8 mouse cellular contexts compared by ENCODE assay signal in genomic region chr19:7481541-7482265, GRCm38 (mm10). TPM values are rescaled to one million over a fixed set of nuclear protein-coding genes. Genes with fewer than 3 reads are reported as not detected.
A peak's percentile ranks its signal among the peaks of the same experiment; 100 is the strongest.
DNase-seq lines count a peak whose midpoint lies in the region; ATAC-seq and TF ChIP-seq lines count a peak whose summit lies in the region.

No protein-coding gene starts in this region.

- no peaks in the 10 kb centered on the region for H3K36me3 ChIP-seq in forebrain, embryonic 11.5 days (ENCODE audit: control insufficient read depth, insufficient read depth, low read length)
- no peaks in the 10 kb centered on the region for H3K36me3 ChIP-seq in hindbrain, embryonic 15.5 days
- no peaks in the 10 kb centered on the region for H3K36me3 ChIP-seq in midbrain, embryonic 16.5 days (ENCODE audit: control insufficient read depth, insufficient read depth, low read length)
- H3K36me3 ChIP-seq in thymus, adult 2 months (ENCODE audit: control insufficient read depth, insufficient read depth, low read length) = no peaks in the 10 kb centered on the region

- H3K4me3 ChIP-seq in bone marrow, adult 2 months (replicated peaks; ENCODE audit: control insufficient read depth, low read depth, low read length) = peak overlapping the region; percentile 71
- H3K4me3 ChIP-seq in forebrain, embryonic 11.5 days (ENCODE audit: low read depth, low read length) = peak overlapping the region; percentile 79
- H3K4me3 ChIP-seq in hindbrain, embryonic 15.5 days = peak overlapping the region; percentile 100
- peak overlapping the region; percentile 99 for H3K4me3 ChIP-seq in midbrain, embryonic 16.5 days (ENCODE audit: low read depth, low read length)
- peak overlapping the region; percentile 88 for H3K4me3 ChIP-seq in thymus, adult 2 months (ENCODE audit: control insufficient read depth, insufficient read depth, low read length)

- H3K27me3 ChIP-seq in forebrain, embryonic 11.5 days (ENCODE audit: control insufficient read depth, insufficient read depth, low read length) = no peaks in the 10 kb centered on the region
- H3K27me3 ChIP-seq in hindbrain, embryonic 15.5 days = no peaks in the 10 kb centered on the region
- no peaks in the 10 kb centered on the region for H3K27me3 ChIP-seq in midbrain, embryonic 16.5 days (ENCODE audit: control insufficient read depth, insufficient read depth, low read depth, low read length)
- H3K27me3 ChIP-seq in thymus, adult 2 months (ENCODE audit: control insufficient read depth, insufficient read depth, low read length) = no peaks in the 10 kb centered on the region

- TF ChIP-seq CTCF in bone marrow, adult 2 months (IDR thresholded peaks at IDR 0.05; ENCODE audit: control insufficient read depth, insufficient read depth, low read length) = no peak
- no peak for TF ChIP-seq CTCF in thymus, adult 2 months (IDR thresholded peaks at IDR 0.05; ENCODE audit: borderline replicate concordance, control insufficient read depth, extremely low read depth, insufficient read depth, low read length, poor library complexity)

- no peaks in the 10 kb centered on the region; the same call in 1 of the 2 replicates for H3K4me1 ChIP-seq in bone marrow, adult 2 months (ENCODE audit: control insufficient read depth, insufficient read depth, low read length)
- no peaks in the 10 kb centered on the region; the same call in 1 of the 2 replicates for H3K4me1 ChIP-seq in forebrain, embryonic 11.5 days (replicated peaks; ENCODE audit: control insufficient read depth, insufficient read depth, low read length)
- H3K4me1 ChIP-seq in hindbrain, embryonic 15.5 days (replicated peaks) = peaks cover 44% of the 10 kb centered on the region
- H3K4me1 ChIP-seq in midbrain, embryonic 16.5 days (ENCODE audit: control insufficient read depth, insufficient read depth, low read length) = peaks cover 47% of the 10 kb centered on the region
- H3K4me1 ChIP-seq in thymus, adult 2 months (replicated peaks; ENCODE audit: control insufficient read depth, insufficient read depth, low read length) = peaks cover 2% of the 10 kb centered on the region; the same call in 1 of the 2 replicates

- H3K9me3 ChIP-seq in forebrain, embryonic 11.5 days (ENCODE audit: control insufficient read depth, low read length) = no peaks in the 10 kb centered on the region
- no peaks in the 10 kb centered on the region for H3K9me3 ChIP-seq in hindbrain, embryonic 15.5 days
- no peaks in the 10 kb centered on the region for H3K9me3 ChIP-seq in midbrain, embryonic 16.5 days (replicated peaks; ENCODE audit: control insufficient read depth, low read length, poor library complexity, severe bottlenecking)

- peak overlapping the region; percentile 50 for H3K4me2 ChIP-seq in forebrain, embryonic 11.5 days (ENCODE audit: low read depth, low read length, severe bottlenecking)
- H3K4me2 ChIP-seq in hindbrain, embryonic 15.5 days = peak overlapping the region; percentile 79
- peak overlapping the region; percentile 82 for H3K4me2 ChIP-seq in midbrain, embryonic 16.5 days (ENCODE audit: low read length)

- H3K9ac ChIP-seq in forebrain, embryonic 11.5 days (ENCODE audit: low read length) = peak overlapping the region; percentile 90
- peak overlapping the region; percentile 100 for H3K9ac ChIP-seq in hindbrain, embryonic 15.5 days
- peak overlapping the region; percentile 100 for H3K9ac ChIP-seq in midbrain, embryonic 16.5 days (ENCODE audit: low read depth, low read length)

- DNase-seq in gastrocnemius, postnatal 10 days = peak; percentile 32
- DNase-seq in gastrocnemius, postnatal 36 days = no peak
- peak; percentile 77 for DNase-seq in forebrain, embryonic 11.5 days (ENCODE audit: low spot score)
- DNase-seq in left cerebral cortex, postnatal 25 days (ENCODE audit: low spot score in 2 of 2) = peak; percentile 64 to 71
- DNase-seq in thymus, adult 2 months = peak; percentile 65

- ATAC-seq in forebrain, embryonic 11.5 days (replicated peaks; ENCODE audit: low FRiP score) = peak; percentile 51
- no peak for ATAC-seq in hindbrain, embryonic 15.5 days (ENCODE audit: low FRiP score, low read depth)
- ATAC-seq in midbrain, embryonic 16.5 days = no peak

- WGBS in bone marrow, adult 2 months = 3% methylated on average over 12 of the region's 12 CpGs
- 2% methylated on average over 12 of the region's 12 CpGs for WGBS in forebrain, embryonic 11.5 days
- WGBS in hindbrain, embryonic 15.5 days = 2% methylated on average over 12 of the region's 12 CpGs
- WGBS in midbrain, embryonic 16.5 days = 1% methylated on average over 12 of the region's 12 CpGs
- under 1% methylated on average over 12 of the region's 12 CpGs for WGBS in thymus, adult 2 months

- H3K27ac ChIP-seq in bone marrow, adult 2 months (ENCODE audit: control insufficient read depth, insufficient read depth, low read depth, low read length, poor library complexity) = no peak overlapping the region
- H3K27ac ChIP-seq in forebrain, embryonic 11.5 days (ENCODE audit: low read depth, low read length) = peak overlapping the region; percentile 97
- H3K27ac ChIP-seq in hindbrain, embryonic 15.5 days (replicated peaks) = peak overlapping the region; percentile 100
- H3K27ac ChIP-seq in midbrain, embryonic 16.5 days (ENCODE audit: low read length) = peak overlapping the region; percentile 100
- H3K27ac ChIP-seq in thymus, adult 2 months (ENCODE audit: control insufficient read depth, insufficient read depth, low read length) = peak overlapping the region; percentile 78

- intact Hi-C loops in gastrocnemius, postnatal 36 days (cut with DNase I) = loop anchor here (5.0 kb wide), 1 partner anchor 39 kb away; no protein-coding TSS in a partner anchor
- intact Hi-C loops in left cerebral cortex, postnatal 25 days (cut with DNase I) = no loop called here

- no peak for TF ChIP-seq POLR2A in bone marrow, adult 2 months (IDR thresholded peaks at IDR 0.05; ENCODE audit: borderline replicate concordance, control insufficient read depth, low read depth, low read length)
- no peak for TF ChIP-seq POLR2A in thymus, adult 2 months (IDR thresholded peaks at IDR 0.05; ENCODE audit: control insufficient read depth, extremely low read depth, insufficient read depth, low read length, poor library complexity)

RNA-seq across cellular contexts. Expression of gene Rtn3, which starts 1.4 kb away (rescaled TPM):
- 10 to 100 TPM; 50.5 to 55.1 TPM for total RNA-seq in gastrocnemius, postnatal 10 days (2021)
- total RNA-seq in gastrocnemius, postnatal 36 days (2021) = 10 to 100 TPM; 26.5 to 27.6 TPM
- polyA plus RNA-seq in bone marrow, adult 2 months (2011; ENCODE audit: insufficient read depth, insufficient read length, low replicate concordance, missing spikeins) = 53.1 and 78.4 TPM in 2 replicates
- 268 and 273 TPM in 2 replicates for polyA plus RNA-seq in forebrain, embryonic 11.5 days (2014; fragmentation: Nextera tagmentation; extraction: Ambion mirVana)
- 643 and 672 TPM in 2 replicates for polyA plus RNA-seq in hindbrain, embryonic 15.5 days (2015; fragmentation: Nextera tagmentation; extraction: Ambion mirVana)
- 100 to 1,000 TPM; 854 to 900 TPM for total RNA-seq in left cerebral cortex, postnatal 25 days (2021)
- 654 and 682 TPM in 2 replicates for polyA plus RNA-seq in midbrain, embryonic 16.5 days (2015; fragmentation: Nextera tagmentation; extraction: Ambion mirVana)
- polyA plus RNA-seq in thymus, adult 2 months (2012; rRNA removed) = 197 and 239 TPM in 2 replicates

RNA-seq across cellular contexts. Expression of gene Atl3, which starts 12.1 kb away (rescaled TPM):
- total RNA-seq in gastrocnemius, postnatal 10 days (2021) = 10 to 100 TPM; 22.8 to 27.5 TPM
- 1 to 10 TPM; 7.3 to 8.7 TPM for total RNA-seq in gastrocnemius, postnatal 36 days (2021)
- polyA plus RNA-seq in bone marrow, adult 2 months (2011; ENCODE audit: insufficient read depth, insufficient read length, low replicate concordance, missing spikeins) = 15.1 and 16.3 TPM in 2 replicates
- 9.8 and 10.3 TPM in 2 replicates for polyA plus RNA-seq in forebrain, embryonic 11.5 days (2014; fragmentation: Nextera tagmentation; extraction: Ambion mirVana)
- polyA plus RNA-seq in hindbrain, embryonic 15.5 days (2015; fragmentation: Nextera tagmentation; extraction: Ambion mirVana) = 6.6 and 6.8 TPM in 2 replicates
- total RNA-seq in left cerebral cortex, postnatal 25 days (2021) = 10 to 100 TPM; 23.0 to 28.2 TPM
- 6.7 and 6.8 TPM in 2 replicates for polyA plus RNA-seq in midbrain, embryonic 16.5 days (2015; fragmentation: Nextera tagmentation; extraction: Ambion mirVana)
- 15.3 and 17.4 TPM in 2 replicates for polyA plus RNA-seq in thymus, adult 2 months (2012; rRNA removed)

Comparison
In these comparisons a context has a peak if more than half of its experiments do, and no peak if none do; other contexts are left out.
1. DNase-seq: peak in gastrocnemius, postnatal 10 days (single experiment), forebrain, embryonic 11.5 days (single experiment), left cerebral cortex, postnatal 25 days (2 of 2) and thymus, adult 2 months (single experiment); none in gastrocnemius, postnatal 36 days (0 of 2).
2. Peak in every context shown above with its lines, with median percentiles within 50 percentile points of each other: H3K4me3 ChIP-seq, H3K4me2 ChIP-seq and H3K9ac ChIP-seq.